ENCODE assay signal across 24 mouse cellular contexts in genomic region chr14:19858279-19858678, GRCm38 (mm10).
"Had no signal": no experiment of that assay in that cellular context is flagged by ENCODE, and none has a peak within 500 bp of the region (broad histone marks: within the 10 kb centered on the region; RNA-seq: fewer than 3 reads in every experiment).

No protein-coding gene starts in this region.

- H3K9me3 ChIP-seq: heart, embryonic 15.5 days; intestine, embryonic 15.5 days; limb, embryonic 13.5 days; limb, embryonic 15.5 days; liver, embryonic 12.5 days had no signal

- H3K27ac ChIP-seq: heart, adult 2 months; heart, embryonic 13.5 days; heart, embryonic 15.5 days; hindbrain, embryonic 14.5 days; intestine, embryonic 15.5 days; layer of hippocampus, adult 2 months; limb, embryonic 13.5 days; limb, embryonic 15.5 days; liver, embryonic 12.5 days had no signal

- DNase-seq: gastrocnemius, postnatal 14 days; gastrocnemius, postnatal 36 days; heart, adult 2 months; heart, postnatal 14 days; heart, postnatal 36 days; kidney, adult 18-20 months; kidney, adult 8-10 months; kidney, postnatal 10 days; kidney, postnatal 25 days; kidney, postnatal 4 days; layer of hippocampus, postnatal 36 days; left cerebral cortex, postnatal 4 days had no signal

- H3K36me3 ChIP-seq: heart, embryonic 13.5 days; heart, embryonic 15.5 days; intestine, embryonic 15.5 days; limb, embryonic 13.5 days; limb, embryonic 15.5 days; liver, embryonic 12.5 days had no signal

- H3K4me3 ChIP-seq: heart, adult 2 months; heart, embryonic 13.5 days; heart, embryonic 15.5 days; intestine, embryonic 15.5 days; layer of hippocampus, adult 2 months; limb, embryonic 13.5 days; limb, embryonic 15.5 days; liver, embryonic 12.5 days had no signal

- H3K4me1 ChIP-seq: heart, embryonic 13.5 days; heart, embryonic 15.5 days; intestine, embryonic 15.5 days; limb, embryonic 15.5 days; liver, embryonic 12.5 days had no signal

- H3K4me2 ChIP-seq: heart, embryonic 11.5 days; heart, embryonic 13.5 days; heart, embryonic 15.5 days; hindbrain, embryonic 14.5 days; intestine, embryonic 15.5 days; limb, embryonic 13.5 days; limb, embryonic 15.5 days; liver, embryonic 12.5 days had no signal

- H3K27me3 ChIP-seq: heart, embryonic 13.5 days; heart, embryonic 15.5 days; intestine, embryonic 15.5 days; limb, embryonic 13.5 days; limb, embryonic 15.5 days; liver, embryonic 12.5 days had no signal

- ATAC-seq: hindbrain, embryonic 16.5 days; inflammation-experienced regulatory T-cells, adult 6 months; intestine, embryonic 15.5 days; intestine, postnatal 0 days; liver, embryonic 12.5 days had no signal

- H3K9ac ChIP-seq: heart, embryonic 13.5 days; heart, embryonic 15.5 days; hindbrain, embryonic 14.5 days; intestine, embryonic 15.5 days; limb, embryonic 13.5 days; limb, embryonic 15.5 days; liver, embryonic 12.5 days had no signal
